Mouse (Mus musculus): ENCODE measurements around the gene Gm8994. TPM values are rescaled to one million over a fixed set of nuclear protein-coding genes. Genes with fewer than 3 reads are reported as not detected.
"Not testable (repeated sequence)": the region's sequence is repeated elsewhere in the genome, so short reads cannot be mapped to it uniquely, and the experiment has no call there.

Gene Gm8994
- total RNA-seq (2022): not detected

DNA sequence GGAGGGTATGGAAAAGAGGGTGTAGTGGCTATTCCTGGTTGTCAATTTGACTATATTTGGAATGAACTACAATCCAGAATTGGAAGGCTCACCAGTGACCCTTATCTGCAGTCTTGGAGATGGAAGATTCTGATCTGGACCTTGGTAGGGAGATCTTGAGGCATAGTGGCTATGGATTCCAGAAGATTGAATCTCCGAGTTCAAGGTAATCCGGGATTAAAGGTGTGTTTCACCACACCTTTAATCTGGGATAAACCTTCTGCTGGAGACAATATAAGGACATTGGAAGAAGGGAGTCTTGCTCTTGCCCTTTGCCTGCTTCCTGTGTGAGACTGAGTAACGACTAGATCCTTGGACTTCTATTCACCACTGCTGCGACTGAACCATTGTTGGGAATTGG, at the start of gene Gm8994:
Gm8994 (plus strand) TSS at position 301 of the 400 bp plus-strand sequence.
- DNase-seq (ENCODE audit: low spot score in 2 of 2): not testable (repeated sequence)

DNA sequence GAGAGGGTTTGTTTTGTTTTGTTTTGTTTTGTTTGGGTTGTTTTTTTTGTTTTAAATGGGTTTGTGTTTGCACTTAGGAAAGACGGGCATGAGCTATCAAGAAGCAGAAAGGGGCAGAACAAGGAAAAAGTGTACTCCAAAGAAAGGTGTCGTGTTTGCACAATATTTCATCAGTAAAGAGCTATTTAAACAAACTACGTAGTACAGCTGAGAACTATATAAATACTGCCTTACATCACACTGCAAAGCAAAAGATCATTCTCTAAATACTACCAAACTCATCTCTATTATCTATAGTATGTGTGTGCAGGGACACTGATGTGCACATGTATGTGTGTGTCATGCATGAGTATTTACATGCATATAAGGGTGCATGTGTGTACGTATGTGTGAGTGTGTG, 49.7 kb upstream of the Gm8994 start:
- no peak for DNase-seq (ENCODE audit: low spot score in 2 of 2)

DNA sequence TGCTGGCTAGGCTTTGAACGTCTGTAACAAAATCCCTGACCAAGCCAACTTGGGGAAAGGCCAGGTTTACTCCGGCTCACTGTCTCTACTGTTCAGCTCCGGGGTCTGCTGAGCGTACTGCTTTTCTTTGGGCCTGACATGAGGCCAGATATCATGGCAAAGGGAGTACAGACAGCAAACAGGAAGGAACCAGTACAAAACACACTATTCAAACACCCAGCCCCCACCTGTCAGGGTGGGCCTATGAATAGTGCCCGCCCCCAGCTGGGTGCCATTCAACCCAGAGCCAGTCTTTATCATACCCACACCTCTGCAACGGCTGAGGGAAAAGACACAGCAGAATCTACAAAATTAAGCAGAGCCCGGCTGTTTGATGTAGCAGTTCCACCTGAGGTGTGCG, 42.8 kb upstream of the Gm8994 start:
- DNase-seq (ENCODE audit: low spot score in 2 of 2): no peak

DNA sequence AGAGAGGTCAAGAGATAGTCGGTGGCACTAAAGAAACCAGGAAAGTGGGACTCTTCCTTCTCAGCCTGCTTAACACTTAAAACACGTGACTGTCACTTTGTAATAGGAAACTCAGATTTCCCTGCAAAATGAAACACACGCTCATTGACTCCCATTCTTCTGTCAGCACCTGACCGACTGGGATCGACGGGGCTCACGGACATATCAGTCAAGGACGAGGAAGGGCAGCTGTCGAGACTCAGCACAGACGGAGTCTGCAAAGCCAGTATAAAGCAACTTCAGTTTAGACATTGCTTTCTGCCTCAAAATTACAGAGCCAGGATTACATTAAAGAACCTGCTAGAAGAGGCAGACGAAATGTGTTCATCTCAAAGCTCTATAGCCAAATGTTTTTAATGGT, 41.2 kb upstream of the Gm8994 start:
- no peak for DNase-seq (ENCODE audit: low spot score in 2 of 2)

DNA sequence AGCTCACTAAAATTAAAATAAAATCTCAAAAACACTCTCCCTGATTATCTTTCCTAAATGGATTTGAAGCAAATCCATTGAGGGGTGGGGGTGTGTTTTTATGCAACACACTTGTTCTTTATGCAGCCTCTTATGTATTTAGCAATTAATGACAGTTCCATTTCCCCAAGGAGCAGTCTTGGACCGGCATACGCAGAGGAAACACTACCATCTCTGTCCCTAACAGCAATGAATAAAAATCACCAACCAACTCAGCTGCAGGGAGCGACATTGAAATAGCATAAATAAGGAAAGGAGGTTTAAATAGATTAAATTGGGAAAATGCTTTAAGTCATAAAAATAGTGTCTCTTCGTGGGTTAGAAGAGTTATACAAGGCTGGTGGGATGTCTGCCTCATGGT, 40.8 kb upstream of the Gm8994 start:
- DNase-seq (ENCODE audit: low spot score in 2 of 2): no peak

DNA sequence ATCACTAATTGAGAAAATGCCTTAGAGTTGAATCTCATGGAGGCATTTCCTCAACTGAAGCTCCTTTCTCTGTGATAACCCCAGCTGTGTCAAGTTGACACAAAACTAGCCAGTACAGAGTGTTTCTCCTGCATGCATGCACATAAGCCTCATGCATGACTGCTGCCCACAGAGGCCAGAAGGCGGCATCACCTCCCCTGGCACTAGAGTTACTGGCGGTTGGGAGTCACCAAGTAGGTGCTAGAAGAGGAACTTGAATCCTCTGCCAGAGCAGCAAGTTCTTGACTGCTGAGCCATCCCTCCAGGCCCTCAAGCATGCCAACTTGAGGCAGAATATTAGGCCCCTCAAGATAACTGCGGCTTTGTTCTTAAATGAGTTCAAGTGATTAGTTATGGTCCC, 35.9 kb upstream of the Gm8994 start:
- DNase-seq (ENCODE audit: low spot score in 2 of 2): no peak

DNA sequence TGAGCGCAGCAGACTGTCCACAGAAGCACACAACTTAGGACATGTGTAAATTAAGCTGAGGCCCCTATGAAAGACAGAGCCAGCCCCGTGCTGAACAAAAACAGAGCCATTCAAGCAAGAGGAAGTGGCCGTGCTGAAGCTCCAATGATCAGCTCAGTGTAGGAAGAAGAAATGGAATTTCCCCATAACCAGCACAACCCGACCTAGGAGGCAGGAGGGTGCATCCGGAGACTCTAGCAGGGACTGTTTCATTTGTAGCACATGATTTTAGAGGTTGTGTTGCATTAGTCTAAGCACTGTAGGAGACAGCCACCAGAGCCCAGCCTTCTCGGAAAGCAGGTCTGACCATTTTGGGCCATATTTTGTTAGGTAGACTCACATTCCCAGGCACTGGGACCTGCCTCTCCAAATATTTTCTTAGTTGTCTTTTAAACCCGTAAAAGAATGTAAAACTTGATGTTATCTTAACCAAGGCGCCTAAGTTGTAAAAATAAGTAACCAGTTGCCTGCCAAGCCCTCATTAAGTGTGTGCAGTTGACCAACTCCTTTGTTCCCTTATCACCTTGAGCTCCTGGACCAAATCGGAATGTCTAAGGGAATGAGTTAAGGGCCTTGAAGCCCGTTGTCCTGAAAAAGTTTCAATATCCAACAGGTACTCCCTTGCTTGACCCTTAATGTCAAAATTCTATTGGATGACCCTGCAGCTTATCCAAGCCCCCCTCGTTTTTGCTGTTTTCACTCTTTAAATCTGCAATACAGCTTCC, 35.2 kb upstream of the Gm8994 start:
- no peak for DNase-seq (ENCODE audit: low spot score in 2 of 2)

DNA sequence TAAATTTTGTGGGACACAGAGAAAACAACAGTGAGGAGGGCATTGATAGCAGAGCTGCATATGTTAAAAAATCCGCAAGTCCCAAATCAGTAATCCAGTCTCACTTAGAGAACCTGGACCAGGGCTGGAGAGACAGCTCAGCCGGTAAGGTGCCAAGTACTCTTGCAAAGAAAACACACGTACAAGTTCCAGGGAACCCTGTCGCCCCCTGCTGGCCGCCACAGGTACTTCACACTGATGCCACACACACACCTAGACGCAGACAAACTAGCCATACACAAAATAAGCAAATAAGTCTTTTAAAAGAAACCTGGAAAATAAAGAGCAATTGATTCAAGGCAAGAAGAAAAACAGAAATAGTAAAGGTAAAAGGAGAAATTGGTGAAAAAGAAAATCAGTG, 33.6 kb upstream of the Gm8994 start:
- no peak for DNase-seq (ENCODE audit: low spot score in 2 of 2)

DNA sequence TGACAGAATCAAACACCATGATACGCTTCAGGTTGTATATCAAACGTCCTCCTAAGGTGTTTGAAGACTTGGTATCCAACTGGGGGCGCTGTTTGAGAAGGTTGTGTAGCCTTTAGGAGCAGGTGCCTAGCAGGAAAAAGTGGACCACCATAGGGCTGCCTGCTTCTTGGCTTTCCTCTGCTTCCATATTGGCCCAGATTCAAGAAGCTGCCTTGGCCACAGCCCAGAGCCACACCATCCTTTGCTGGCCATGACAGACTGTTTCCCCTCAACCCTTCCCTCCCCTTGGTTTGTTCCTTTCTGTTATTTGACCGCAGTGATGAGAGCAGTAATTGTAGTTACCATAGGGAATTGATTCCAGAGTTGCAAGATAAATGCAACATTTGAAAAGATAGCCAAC, 31.5 kb upstream of the Gm8994 start:
- DNase-seq (ENCODE audit: low spot score in 2 of 2): no peak

DNA sequence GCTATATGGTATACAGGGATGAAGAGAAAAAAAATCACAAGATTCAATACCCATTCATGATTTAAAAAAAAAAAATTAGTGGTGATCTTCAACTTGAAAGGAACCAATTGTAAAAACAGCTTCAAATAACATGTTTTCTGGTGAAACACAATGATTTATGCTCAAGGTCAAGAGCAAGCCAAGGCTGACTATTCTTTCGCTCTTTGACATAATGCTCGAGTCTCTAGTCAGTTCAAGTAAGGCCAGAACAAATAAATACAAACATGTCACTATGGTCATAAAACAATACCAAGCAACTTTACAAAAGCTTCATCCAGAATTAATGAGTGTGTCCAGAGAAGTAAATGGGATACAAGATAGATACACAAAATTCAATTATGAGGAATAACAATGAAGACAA, 31.1 kb upstream of the Gm8994 start:
- DNase-seq (ENCODE audit: low spot score in 2 of 2): no peak

DNA sequence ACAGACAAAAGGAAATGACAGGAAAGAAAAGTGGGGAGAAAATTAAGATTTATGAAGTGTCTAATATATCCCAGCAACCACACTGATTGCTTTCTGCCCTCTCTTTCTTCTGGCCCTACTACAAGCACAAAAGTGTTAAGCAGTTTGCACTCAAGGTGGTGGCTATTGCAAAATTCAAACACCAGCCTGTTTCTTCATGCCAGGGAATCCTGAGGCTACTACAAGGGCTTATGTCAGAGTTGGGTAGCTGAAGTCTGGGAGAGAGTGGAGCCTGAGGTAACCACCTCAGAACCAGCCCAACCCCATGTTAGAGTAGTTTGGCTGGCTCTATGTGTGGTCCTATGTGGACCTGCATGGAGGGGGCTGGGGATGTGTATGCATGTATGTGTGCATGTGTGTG, 23.8 kb upstream of the Gm8994 start:
- no peak for DNase-seq (ENCODE audit: low spot score in 2 of 2)

DNA sequence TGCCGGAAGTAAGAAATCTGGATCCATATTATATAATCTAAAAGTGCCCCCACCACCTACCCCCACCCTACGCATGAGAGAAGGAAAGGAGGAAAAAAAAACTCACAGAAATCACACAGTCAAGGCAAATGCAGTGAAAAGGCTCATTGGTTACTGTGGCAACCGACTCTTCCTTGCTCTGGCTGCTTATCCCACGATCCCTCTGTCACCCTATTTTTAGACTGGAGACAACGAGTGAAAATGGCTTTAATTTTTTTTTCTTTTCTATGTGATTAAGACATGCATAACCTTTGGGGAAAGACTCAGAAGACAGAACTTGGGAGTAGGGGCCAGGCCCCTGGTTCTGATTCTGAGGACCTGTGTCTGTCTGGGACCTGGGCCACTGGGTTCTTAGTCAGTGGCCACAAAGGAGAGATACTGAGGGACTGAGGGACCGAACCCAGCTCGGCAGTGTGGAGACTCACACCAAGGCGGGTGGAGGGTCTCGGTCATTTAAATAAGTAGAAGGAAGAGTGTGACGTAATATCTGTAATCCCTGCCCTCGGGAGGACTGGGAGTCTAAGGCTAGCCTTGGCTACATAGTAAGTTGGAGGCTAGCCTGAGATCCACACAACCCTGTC, 22.9 kb upstream of the Gm8994 start:
- peak; percentile 50 to 68 for DNase-seq (ENCODE audit: low spot score in 2 of 2)

DNA sequence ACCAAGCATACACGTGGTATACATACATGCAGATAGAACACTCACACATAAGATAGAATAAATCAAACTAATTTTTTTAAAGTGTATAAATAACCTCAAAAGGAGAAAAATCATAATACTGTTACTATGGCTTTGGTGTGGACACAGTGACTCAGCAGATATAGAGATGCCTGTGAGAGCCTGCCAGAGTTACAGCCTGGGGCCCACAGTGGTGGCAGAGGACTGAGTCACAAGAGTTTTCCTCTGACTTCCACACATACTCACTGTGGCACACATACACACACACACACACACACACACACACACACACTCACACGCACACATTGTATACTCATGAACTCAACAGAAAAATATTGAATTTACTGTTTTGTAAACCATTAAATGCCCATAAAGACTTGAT, 17.9 kb upstream of the Gm8994 start:
- DNase-seq (ENCODE audit: low spot score in 2 of 2): no peak

DNA sequence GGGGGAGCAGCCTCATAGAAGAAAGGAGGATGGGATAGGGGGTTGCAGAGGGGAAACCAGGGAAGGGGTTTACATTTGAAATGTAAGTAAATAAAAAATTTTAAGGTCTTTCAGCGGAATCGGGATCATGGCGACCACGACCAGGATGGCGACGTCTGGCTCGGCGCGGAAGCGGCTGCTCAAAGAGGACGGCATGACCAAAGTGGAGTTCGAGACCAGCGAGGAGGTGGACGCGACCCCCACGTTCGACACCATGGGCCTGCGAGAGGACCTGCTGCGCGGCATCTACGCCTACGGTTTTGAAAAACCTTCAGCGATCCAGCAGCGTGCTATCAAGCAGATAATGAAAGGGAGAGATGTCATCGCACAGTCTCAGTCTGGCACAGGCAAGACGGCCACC, 1.1 kb downstream of the Gm8994 start:
- DNase-seq (ENCODE audit: low spot score in 2 of 2): not testable (repeated sequence)

DNA sequence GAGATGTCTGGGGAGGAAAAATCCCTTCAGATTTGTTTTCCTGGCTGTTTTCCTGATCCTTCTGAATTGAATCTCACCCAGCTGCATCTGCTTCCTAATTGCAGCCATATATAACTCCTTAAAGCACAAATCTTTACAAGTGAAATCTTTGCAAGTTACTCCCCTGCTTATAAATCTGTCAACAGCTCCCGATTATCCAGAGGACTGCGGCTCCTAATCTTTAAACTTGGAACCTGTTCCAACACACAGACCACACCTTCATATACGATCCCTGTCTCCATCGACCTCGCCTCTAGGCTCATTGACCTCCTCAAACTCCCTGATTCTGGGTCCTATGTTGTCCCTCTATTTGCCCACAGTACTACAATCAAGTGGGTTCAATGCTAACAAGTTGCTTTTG, 13.3 kb downstream of the Gm8994 start:
- no peak for DNase-seq (ENCODE audit: low spot score in 2 of 2)

DNA sequence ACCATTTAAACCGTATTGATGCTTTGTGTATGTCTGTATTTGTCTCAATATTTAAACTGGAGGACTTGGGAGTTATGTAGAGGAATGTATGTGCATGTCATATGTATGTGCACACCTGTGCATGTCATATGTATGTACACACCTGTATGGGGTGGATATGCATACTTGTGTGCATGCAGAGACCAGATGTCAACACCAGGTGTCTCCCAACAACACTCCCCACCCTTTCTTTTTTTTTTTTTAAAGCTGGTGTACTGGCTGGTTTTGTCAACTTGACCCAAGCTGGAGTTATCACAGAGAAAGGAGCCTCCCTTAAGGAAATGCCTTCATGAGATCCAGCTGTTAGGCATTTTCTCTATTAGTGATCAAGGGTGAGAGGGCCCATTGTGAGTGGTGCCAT, 13.8 kb downstream of the Gm8994 start:
- no peak for DNase-seq (ENCODE audit: low spot score in 2 of 2)

DNA sequence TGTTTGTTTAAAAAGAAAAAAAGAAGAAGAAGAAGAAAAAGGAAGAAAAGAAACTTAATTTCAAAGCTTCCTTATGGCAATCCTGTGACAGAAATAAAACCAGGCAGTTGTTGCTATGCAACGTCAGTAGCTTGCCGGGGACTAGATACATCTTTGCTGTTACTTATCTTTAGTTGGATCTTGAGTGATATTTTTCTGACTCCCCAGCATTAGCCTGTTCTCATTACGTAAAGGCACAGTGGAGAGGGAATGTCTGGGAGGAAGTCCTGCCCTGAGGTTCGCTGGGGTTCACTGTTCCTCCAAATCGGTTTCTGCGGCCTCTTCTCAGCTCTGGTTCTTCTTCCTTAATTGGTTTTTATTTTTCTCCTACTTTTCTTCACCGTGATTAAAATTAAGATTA, 16.5 kb downstream of the Gm8994 start:
- DNase-seq (ENCODE audit: low spot score in 2 of 2): no peak

DNA sequence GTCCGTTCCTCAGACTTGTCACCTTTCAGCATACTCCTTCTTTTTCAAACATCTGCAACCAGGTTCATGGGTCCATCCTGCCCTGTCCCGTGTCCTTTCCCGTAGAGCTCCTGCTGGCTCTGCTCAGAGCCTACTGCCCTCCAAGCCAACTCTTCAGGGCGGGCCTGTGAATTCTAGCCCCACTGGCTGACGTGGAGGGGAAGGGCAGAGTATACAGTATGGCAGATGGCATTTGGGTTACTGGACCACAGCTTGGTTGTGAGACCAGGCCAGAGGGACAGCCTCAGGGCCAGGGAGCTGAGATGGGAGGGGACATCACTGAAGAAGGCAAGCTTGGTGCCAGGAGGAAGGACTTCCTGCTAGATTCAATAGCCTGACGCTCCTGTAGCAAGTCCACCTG, 17.7 kb downstream of the Gm8994 start:
- no peak for DNase-seq (ENCODE audit: low spot score in 2 of 2)

DNA sequence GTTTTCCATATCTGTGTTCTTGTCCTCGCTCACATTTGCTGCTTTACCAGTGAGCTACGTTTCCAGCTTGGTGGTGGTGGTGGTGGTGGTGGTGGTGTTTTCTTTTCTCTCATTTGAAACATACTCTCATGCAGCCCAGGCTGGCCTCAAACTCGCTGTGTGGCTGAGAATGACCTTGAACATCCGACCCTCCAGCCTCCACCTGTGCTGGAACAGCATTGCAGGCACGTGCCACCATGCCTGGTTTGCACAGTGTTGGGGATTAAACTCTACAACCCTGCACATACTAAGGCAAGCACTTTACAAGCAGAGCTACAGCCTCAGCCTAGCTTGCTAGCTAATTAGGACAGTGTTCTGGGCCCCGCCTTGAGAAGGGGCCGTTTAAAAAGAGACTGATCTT, 18.3 kb downstream of the Gm8994 start:
- DNase-seq (ENCODE audit: low spot score in 2 of 2): no peak

DNA sequence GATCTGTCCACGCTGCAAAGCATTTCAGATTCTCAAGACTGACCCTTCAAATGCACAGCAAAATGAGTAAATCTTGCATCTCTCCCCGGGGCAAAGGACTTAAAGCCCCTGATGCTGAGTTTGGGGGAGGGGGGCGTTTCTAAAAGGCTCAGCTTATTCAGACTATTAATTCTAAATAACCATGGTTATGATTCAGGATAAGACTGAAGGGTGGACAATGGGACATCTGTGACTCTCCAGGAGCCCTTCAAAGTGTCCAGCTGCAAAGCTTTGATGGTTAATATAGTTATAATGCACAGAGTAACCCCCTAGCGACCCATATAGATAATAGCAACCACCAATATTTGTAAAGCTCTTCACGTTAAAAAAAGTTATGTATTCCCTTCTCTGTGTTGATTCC, 19.7 kb downstream of the Gm8994 start:
- DNase-seq (ENCODE audit: low spot score in 2 of 2): no peak

DNA sequence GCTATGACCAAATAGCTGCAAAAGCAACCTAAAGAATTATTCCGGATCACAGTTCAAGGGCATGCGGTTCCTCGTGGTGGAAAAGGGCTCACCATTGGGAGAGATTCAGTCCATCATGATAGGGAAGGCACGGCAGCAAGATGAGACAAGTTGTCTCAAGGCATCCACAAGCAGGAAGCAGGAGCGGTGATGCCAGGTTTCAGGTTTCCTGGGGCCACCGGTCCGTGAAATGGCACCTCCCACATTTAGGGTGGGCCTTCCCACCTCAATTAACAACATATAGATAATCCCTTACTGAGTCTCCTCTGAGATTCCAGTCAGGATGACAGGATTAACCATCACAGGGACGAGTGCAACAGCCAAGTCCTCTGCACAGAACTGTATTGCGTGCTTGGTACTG, 20.3 kb downstream of the Gm8994 start:
- no peak for DNase-seq (ENCODE audit: low spot score in 2 of 2)

DNA sequence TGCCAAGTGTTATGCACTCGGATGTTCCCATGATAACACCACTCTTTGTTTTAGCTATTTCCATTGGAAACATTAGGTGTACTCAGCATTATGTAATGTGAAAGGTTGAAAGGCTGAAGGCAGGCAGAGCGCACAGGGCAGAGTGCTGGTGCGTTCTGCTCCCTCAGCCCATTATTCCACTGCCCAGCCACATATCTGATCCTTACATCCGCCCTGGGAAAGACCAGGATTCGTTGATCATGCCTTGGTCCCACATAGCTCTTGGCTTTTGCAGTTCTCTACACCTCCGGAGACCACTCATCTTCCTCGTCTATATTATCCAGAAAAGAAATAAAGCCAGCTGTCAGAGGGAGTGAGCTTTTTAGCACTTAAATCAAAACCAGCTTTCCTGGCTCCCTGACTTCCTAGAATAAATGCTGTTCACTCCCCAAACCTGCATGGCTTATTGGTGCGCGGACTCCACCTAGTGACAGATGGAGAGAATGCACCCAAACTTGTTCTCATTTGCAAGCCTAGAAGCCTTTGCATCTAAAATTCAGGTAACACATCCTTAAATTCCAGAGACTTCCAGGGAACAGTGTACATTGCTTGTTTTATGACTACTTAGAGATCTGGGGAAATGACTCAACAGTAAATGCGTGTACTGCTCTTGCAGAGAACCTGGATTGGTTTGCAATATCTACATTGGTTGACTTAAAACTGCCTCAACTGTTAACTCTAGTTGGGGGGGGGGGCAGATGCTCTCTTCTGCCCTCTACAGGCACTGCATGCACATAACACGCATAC, 26.3 kb downstream of the Gm8994 start:
- peak; percentile 85 to 92 for DNase-seq (ENCODE audit: low spot score in 2 of 2)

DNA sequence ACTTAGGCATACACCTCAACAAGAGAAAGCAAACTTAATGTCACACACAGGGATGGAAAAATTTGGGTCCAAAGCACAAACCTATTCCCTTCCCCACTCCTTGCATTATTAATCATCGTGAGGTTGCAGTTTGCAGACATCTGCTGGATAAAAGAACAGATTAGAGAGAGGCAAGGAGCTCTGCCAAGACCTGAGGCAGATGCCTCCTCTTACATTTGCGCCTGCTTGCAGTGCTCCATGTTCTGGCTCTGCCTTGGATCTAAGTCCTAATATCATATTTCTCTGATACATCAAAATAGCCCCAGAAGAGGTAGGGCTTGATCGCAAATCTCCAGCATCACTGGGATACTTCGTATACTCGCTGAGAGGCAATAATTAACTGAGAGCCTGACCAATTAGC, 31.1 kb downstream of the Gm8994 start:
- DNase-seq (ENCODE audit: low spot score in 2 of 2): peak in 1 of 2 experiments; percentile 48
